Mouse (Mus musculus) NIH3T3 (cell line): ENCODE results near the gene Odf2l.

Source experiments
- DNase-seq: peaks from one replicate; pipeline ENCODE4 v3.0.0-alpha.2; 2012; ENCODE audit warnings: low read depth

Gene Odf2l

DNA sequence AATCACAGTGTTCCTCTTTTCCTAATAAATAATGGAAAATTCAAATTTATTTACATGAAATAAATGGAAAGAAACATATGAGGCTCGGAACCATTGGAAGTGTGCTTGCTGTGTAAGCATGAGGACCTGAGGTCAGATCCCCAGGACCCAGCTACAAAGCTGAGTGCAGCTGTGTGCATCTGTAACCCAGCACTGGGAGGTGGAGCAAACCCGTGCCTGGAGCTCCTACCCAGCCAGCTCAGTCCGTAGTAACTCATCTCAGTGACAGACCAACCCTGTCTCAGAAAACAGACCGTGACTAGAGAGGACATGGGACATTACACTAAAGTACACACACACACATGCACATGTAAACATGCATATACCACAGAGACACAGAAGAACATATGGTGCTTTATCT is 21.8 kb downstream of the Odf2l start:
- DNase-seq = no peak

DNA sequence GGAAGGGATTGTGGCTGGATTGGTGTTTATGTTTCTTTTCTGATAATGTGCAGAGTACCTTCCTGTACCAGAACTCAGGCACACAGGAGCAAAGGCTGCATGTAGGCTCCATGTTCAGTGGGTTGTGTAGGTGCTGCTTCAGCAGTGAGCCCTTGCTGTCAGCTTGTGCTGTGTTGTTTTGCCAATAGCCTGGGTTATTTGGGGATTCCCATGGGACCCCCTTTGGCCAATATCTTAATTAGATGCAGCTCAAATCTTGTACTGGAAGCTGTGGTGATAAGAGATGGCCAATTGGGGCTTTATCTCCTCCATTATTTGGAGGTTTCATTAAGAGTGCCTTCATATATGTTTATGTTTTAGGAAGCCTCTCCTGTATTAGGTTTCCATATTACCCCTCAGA is 24.5 kb downstream of the Odf2l start:
- no peak for DNase-seq

DNA sequence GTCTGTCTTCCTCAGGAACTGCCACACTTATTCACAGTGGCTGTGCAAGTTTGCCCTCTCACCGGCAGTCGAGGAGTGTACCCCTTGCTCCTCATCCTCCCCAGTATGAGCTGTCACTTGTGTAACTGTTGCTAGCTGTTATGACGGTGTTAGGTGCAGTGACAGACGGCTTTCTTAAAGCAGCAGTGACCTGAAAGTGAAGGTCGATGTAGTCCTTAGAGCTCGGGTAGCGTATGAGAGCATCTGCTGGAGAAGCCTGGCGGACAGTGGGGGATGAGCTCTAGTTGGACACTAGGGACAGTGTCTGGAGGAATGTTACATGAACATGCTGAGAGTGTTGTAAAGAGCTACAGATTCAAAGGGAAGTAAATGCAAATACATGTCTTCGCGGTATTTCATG is 25.5 kb downstream of the Odf2l start:
- no peak for DNase-seq

DNA sequence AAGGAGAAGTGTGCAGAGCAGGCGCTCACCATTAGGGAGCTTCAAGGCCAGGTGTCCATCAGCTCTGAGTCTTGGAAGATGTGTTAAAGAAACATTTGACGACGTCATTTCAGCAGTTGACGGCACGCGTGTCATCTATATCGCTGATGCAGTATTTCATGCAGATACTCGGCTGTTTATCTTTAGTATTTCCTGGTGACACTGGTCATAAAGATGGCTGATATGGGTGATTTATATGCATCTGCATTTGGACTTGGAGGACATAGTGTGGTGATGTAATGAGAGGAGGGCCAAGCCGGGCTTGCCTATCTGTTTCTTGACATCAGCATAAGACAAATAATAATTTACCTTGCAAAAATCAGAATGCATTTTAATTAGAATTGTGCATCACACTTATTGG is 28.5 kb downstream of the Odf2l start:
- DNase-seq = no peak

DNA sequence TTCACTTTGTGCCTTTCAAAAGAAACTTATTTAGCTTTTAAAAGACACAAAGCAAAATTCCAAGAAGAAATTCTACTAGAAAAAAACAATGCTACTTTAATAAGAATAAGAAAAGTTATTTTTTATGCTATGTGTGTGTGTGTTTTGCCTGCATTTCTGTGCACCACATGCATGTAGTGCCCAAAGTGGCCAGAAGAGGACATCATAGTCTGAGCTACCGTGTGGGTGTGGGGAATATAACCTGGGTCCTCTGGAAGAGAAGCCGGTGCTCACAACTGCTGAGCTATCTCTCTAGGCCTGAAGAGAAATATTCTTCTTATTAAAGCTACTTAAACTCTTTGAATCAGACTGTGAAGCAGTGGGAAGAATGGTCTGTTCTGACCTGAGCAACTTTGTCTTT is 29.1 kb downstream of the Odf2l start:
- DNase-seq = peak; percentile 26

DNA sequence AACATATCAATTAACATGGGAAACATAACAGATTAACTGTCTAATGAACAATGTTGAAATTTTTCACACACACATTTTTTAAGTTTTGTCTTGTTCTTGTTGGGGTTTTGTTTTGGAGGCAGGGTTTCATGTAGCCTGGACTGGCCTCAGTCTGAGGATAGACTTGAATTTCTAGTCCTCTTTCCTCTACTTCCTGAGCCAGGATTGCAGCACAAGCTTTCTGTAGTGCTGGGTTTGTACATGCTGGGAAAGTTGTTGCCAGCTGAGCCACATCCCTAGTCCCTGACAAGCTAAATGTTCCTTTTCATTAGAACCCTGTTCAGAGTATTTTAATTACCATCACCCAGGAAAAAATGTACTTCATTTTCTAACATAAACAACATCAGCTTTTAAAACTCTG is 29.6 kb downstream of the Odf2l start:
- DNase-seq = no peak

DNA sequence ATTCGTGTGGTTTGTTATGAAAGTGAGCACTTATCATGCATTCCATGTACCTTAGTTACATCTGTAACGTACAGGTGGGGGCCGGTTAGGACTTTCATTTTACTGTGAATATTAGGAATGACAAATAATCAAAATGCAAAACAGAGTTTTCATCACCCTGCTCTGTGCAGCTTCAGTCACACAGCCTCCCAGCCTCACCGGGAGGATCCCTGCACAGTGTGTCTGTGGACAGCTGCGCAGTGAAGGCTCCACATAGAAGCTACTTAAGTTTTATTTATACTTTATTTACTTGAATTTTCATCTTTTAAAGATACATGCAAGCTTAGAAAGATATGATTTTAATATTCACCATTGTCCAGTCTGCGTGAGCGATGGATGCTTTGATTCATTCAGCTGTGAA is 32.7 kb downstream of the Odf2l start:
- no peak for DNase-seq

DNA sequence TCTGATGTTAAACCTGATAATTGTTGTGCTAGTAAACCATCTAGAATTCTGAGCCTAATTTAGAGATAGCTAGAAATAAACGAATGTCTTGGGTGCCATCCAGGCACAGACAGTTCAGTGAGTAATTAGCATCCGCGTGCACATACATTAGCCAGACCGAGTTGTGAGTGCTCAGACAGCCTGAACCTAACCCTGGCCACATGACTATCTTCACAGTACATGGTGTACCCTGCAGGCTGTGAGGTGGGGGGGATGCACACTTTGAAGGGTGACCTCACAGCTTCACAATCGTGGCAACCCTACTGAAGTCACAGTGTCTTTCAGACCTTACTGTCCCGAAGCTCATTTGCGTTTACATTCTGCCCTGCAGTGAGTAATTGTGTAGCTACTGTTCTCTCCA is 33.5 kb downstream of the Odf2l start:
- DNase-seq = no peak

DNA sequence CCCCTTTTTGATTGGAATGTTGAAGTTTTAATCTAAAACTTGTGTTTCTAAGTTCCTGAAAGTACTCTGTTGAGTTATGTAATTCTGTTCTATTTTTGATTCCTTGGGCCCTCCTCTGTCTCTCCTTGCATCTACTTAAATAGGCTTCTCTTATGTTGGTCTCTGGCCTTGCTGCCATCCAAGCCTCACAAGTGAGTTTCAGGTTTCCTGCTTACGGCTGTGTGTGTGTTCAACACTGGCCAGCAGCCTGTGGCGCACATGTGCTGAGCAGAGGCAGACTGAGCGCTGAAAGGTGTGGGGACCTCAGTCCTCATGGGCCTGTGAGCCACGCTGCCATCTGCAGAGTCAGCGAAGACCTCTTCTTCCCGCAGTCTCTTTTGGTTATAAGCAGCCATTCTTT is 38.5 kb downstream of the Odf2l start:
- no peak for DNase-seq

DNA sequence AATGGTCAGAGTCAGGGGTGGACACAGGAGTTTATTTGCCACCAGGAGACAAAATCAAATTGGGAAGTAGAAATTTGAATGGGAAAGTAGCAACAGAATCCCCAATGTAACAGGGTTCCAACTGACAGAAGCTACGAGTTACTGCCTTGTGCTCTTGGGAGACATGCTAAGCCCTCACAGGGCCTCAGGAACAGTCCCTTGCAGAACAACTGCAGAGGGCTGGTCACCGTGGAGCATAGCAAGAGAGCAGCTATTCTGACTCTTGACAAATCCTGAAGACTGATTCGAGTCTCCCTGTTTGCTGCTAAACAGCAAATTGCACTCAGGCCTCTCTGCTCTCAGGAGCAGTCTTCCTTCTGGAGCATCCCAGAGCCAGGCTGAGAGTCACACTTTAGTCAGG is 40.1 kb downstream of the Odf2l start:
- DNase-seq = no peak

DNA sequence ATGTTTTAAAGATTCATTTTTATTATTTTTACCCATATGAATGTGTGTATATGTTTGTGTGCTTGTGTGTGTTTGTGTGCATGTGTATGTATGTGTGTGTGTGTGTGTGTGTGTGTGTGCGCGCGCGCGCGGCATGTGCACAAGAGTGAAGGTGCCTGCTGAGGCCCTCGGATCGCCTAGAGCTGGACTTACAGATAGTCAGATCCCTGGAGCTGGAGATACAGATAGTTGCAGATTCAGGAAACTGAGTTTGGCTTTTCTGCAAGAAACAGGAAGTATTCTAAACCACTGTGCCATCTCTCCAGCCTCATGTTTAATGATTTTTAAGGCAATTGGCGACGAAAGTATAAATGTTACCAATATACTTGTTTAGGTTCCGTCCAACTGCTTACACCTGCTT is 48.4 kb downstream of the Odf2l start:
- no peak for DNase-seq

DNA sequence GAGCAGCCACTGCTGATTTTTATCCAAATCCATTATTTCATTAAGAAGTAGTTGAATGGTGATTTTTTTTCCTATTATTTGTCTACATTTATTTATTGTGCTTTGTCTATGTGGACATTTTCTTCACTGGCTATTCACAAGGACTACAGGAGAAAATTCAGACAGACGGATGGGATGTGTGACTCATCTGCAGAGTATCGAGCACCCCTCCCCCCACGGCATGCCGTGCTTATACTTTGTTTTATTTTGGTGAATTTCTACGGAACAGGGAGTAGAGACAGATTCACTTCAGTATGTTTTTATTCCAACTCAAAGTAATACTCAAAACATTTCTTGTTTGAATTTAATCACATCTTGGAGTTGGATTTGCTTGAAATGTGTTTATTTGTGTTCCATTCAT is 49.4 kb downstream of the Odf2l start:
- DNase-seq = peak; percentile 57

DNA sequence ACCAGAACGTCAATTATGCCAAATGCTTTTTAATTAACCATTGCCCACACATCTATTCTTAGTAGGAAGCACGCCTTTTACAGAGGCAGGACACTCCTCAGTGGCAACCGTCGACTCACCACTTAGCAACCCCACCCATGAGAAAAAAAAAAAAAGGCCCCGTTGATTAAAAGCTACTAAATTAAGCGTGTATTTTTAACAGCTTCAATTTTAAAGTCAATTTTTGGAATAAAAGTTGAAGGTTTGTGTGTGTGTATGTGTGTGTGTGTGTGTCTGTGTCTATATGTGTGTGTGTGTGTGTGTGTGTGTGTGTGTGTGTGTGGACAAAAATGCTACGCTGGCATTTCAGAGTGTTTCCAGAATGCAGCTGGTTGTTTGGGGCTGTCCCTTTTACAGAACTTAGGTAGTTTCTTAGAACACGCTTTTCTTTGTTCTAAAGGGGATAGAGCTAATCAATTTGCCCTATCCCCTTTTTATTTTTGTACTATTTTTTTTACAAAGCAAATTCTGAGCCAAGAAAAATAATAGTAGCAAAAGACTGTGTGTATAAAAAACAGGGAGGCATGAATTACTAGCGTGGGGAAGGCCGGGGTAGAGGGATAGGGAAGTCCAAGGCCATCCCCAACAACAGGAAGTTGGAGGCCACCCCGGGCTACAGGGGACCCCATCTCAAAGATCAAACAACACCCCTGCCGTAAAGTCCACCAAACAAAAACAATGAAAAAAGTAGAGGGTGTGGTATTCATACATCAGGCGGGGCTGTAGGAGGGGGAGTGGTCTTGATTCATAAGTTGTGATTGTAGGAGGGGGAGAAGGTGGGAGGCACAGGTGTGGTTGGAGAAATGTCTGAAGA is 50.7 kb downstream of the Odf2l start:
- no peak for DNase-seq

DNA sequence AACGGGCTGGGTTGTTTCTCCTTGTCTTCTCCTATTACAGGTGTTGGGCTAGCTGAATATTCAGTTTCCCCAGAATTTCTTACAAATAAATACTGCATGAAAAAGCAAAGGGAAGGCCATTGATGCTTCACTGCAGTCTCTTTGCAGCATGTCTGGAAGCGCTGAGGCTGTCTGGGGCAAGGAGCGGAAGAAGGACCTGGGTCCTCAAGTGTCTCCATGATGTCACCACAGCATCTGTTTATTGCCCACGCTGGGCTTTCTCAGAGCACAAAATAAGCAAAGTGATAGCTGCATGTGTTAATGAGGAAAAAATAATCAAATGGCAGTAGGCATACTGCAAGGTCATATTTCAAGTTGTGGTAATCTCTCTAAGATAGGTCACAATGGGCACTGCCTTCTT is 51.6 kb downstream of the Odf2l start:
- no peak for DNase-seq

DNA sequence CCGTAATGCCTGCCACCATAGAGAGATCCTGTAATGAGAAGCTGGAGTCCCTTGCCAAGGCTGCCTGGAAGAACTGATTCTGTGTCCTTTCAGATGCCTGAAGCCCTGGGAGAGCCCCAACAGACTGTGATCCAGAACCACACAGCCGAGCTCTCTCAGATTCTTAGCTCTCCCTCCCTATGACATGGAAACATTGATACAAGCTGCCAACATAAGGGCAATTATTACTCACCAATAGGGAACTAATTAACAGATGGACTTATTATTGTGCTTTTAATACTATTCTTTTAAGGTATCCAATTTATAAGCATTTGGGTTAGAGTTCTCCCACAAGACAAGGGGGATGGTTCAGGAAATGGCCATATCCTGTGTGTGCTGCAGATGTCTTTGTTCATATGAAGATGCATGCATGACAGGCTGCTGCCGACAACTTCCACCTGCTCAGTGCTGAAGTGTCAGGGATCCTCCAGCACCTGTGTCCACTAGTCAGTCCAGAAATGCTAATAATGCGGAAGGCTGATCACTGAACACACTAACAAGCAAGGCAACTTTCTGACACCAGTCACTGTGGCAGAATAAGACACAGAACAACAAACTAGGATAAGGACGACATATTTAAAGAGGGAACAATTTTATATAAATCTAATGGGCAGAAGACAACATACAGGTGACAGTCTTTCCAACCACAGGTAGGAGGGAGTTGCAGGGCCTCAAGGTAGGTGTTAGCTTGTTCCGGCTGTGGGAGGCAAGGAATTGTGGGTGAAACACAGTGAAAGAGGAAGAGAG is 52.4 kb downstream of the Odf2l start:
- DNase-seq = no peak

DNA sequence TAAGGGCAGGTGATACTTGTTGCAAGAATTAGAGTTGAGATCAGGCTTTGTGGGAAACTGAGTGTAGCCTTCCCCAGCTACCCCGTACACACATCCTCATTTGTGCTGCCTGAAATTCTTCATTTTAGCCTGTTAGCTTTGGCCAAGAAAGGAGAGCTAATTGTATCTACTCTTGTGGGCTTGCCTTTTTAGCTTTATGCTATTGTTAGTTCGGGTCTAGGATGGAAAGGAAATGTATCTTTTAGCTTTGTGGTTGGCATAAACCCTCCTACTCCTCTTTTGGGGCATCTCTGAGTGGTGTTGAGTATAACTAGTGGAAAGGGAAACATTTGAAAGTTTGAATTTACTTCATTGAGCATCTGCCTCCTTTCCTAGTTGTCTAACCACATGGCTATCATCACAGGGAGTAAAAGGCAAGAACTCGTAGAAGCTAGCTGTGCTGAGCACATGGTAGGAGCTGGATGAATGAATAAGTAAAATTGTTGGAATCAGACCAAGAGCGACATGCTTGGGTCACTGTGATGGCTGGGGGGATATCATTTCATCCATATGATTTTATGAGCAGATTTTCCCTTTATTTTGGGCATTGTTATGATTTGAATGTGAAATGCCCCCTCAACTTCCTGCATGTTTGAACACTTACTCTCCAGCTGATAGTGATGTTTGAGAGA is 53.1 kb downstream of the Odf2l start:
- no peak for DNase-seq

DNA sequence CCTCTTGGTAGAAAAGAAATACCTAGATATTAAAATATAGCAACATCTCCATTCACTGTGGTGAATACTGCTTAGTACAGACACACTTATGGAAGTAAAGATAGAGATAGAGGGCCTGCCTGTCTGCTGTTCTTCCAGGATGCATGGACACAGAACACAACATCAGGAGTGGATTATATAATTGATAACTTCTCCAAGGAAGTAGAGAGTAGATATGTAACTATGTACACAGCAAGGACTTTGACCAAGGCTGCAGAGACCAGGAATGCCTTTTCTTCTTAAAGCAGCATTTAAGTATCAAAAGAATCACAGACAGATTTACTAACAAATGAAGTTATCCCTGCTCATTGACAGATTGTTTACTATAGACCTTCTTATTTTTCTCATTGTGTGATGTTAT is 66.3 kb downstream of the Odf2l start:
- DNase-seq = no peak

DNA sequence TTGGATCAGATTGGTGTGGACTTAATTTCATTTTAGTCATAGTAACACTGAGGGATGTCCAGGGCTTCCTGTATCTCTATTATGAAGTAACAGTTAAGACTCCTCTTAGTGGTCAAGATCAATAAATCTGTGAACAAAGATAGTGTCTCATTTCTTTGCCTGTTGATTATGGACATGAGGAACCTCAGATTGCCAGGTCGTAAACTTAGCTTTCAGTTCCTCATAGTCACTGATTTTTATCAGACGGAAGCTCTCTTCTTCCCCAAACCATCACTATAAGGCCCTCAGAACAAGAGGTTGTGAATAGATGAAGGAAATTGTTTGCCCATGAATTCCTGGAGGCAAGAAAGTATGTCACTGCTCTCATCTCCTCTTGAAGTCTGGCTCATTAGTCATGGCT is 73.6 kb downstream of the Odf2l start:
- DNase-seq = no peak

DNA sequence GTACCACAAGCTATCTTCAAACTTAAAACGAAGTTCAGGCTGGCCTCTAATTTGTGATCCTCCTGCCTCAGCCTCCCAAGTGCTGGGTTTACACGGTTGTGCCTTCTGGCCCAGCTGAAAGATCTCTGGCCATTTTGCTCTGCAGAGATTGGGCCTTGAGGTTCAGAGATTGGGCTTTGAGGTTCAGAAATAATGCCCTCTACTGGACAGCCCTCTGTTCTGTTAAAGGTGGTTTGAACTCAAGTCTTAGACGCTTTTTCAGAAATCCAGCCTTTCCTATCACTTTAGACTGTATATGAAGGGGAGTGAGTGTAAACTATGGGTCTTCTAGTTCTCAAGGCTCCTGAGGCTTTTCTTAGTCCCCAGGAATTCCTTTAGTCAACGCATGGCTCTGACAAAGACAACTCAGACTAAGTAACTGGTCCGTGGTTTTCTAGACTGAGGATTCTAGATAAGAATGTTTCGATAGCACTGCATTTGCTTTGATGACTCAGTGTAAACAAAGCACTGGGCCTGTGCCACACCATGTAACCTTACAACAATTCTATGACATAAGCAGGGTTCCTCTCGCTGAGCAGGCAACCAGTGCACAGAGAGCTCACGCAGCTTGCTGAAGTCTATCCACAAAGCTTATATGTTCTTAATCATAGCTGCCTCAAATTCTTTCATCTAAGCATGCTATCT is 77.0 kb downstream of the Odf2l start:
- peak; percentile 64 for DNase-seq

DNA sequence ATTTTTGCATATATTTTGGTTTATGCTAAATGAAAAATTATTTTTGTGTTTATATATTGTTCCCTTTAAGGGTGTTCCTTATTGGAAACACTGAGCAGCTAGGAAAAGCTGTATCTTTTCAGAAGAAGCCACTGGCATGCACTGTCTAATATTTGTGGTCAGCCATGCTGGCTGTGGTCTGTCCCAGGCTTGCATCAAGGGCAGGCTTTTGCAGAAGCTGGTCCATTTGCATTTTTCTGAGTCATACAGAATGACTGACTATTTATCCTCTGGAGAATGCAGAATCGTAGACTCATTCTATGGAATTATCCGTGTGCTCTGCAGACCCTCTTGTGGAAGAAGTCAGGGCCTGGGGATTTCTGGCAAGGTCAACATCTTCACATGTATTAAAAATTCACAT is 79.7 kb downstream of the Odf2l start:
- DNase-seq = peak; percentile 69
